Mouse (Mus musculus) cerebellum, adult (tissue): ENCODE measurements around the gene Clba1.

Experiments
- ATAC-seq: cut with Nextera tagmentation; 2 replicates; pipeline ENCODE4 v1.9.2; 2017; ENCODE audit warnings: mild to moderate bottlenecking, moderate library complexity, mixed read lengths; ENCODE audit not compliant: insufficient number of reproducible peaks, low FRiP score, low TSS enrichment

The Clba1 gene

GRCm38 (mm10) chr12:112808587-112809364, at the start of gene Clba1:
TSS of gene Clba1 (plus strand) at chr12:112808937.
- peak; percentile 88 for ATAC-seq

- no peak for ATAC-seq
Measured at GRCm38 (mm10) chr12:112759471-112759870, 49.3 kb upstream of the Clba1 start.

DNA sequence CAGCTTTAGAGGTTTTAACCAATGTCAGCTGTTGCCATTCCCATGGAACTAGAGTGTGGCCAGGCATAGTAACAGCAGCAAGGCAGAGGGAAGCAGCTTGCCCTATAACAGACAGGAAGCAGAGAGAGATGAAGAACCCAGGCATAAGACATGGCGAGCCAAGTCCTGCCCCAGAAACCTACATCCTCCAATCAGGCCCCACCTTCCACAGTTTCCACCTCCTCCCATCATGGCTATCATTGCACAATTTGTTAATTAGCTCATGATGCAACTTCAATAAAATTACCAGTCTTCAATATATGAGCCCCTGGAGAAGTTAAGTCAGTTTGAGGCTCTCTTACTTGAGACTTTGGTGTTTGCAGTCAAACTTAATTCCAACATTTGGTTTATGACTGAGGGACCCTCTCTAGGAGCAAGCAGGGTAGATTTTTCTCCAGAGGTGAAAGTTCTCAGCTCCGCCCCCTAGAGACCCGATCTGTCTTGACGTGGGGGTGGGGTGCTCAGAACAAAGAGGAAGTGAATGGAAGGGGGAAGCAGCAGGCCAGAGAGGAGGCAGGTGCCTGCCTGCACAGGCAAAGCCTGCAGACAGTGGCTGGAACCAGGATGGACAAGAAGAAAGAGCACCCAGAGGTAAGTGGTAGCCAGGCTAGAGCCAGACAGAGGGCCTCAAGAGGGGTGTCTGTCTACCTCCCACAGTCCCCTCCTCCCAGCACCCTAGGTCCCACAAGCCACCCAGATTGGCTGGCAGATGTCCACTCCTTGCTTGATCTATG, 48.4 kb upstream of the Clba1 start, which contains the start of gene Pld4:
TSS of gene Pld4 (plus strand) at position 502 of the 773 bp plus-strand sequence.
- ATAC-seq: no peak

DNA sequence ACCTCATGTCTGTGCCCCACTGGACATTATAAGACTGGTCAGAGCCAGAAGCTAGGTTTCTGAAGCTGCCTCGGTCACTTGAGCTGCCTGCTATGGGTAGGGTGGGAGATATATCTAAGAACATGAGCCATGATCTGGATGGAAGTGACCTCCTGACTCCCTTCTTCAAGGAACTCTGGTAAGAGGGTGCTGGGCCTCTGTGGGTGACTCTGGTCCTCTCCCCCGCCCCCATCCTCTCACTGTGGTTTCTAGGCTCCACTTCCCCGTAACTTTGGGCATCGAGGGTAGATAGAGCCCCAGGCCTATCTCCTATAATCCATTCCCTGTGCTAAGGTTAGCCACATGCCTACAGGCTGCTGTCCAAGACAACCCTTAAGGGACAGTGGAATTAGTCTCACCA, 47.3 kb upstream of the Clba1 start:
- no peak for ATAC-seq

DNA sequence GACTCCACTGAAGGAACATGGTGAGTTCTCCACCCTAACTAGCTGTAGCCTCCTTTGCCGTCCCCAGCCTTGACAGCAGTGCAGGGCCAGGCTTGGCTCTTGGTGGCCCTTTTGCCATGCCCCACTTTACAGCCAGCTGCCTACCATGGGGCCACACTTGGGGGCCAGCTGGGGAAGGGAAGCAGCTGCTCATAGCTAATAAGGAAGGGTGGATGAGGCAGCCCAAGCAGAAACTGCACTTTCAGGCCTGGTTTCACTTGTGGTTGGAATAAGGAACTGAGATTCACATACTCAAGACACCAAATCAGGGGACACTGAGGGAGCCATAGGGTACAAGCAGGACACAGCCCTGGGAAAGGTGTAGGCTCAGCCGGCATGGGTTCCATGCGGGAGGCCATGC, 46.7 kb upstream of the Clba1 start:
- no peak for ATAC-seq

DNA sequence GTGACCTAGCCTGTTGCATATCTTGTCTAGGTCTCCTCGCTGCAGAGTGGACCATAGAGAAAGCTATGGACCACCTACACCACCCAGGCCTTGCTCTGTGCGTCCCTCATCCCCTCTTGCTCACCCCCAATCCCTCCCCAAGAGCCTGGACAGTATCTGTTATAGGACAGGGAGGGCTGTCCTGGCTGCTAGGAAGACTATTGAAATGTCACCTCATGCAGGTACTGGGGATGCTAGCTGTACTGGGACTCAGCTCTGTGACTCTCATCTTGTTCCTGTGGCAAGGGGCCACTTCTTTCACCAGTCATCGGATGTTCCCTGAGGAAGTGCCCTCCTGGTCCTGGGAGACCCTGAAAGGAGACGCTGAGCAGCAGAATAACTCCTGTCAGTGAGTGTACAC, 45.6 kb upstream of the Clba1 start:
- no peak for ATAC-seq

- no peak for ATAC-seq
Measured at GRCm38 (mm10) chr12:112764141-112764540, 44.6 kb upstream of the Clba1 start.

DNA sequence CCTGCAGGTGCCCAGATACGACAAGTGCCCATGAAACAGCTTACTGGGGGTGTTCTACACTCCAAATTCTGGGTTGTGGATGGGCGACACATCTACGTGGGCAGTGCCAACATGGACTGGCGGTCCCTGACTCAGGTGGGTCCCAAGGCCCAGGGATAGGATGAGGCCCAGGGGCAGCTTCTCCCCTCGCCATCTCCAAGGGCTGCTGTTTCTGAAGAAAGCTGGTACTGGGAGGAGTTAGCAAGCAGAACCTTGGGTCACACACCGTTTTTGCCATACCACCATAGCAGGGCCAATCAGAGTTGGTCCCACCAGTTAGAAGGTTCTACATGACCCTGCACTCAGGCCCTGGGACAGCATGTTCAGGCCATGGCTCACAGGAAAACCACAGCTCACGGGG, 43.7 kb upstream of the Clba1 start:
- ATAC-seq: no peak

GRCm38 (mm10) chr12:112766586-112766985, 42.2 kb upstream of the Clba1 start:
- no peak for ATAC-seq

- no peak for ATAC-seq
Measured at GRCm38 (mm10) chr12:112767036-112767890, 41.5 kb upstream of the Clba1 start.

DNA sequence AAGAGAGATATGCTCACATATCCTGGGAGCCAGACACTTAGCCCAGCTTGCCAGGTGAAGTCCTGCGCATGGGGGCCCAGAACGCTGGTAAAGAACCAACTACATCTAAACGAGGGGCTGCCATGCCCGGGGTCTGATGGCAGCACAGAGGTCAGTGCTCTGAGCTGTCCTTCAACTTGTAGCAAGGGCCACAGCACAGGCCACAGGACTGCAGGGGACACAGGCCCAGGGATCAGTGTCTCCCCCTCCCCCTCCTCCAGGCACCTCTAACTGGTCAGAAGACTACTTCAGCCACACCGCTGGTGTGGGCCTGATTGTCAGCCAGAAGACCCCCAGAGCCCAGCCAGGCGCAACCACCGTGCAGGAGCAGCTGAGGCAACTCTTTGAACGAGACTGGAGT, 40.6 kb upstream of the Clba1 start:
- ATAC-seq: no peak

DNA sequence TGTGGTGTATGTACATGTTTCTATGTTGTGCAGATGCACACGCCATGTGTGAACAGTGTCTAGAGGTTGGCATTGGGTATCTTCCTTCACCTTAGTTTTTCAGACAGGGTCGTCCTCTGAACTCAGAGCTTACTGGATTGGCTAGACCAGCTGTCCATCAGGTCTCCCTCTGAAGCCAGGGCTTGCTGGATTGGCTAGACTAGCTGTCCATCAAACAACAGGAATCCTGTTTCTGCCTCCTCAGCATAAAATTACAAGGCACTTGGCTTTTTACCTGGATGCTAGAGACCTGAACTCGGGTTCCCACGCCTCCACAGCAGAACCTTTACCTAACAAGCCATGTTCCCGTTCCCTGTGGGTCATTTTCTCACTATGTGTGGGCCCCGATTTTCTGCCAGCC, 39.7 kb upstream of the Clba1 start:
- no peak for ATAC-seq

- ATAC-seq: no peak
Measured at GRCm38 (mm10) chr12:112769751-112770150, 39.0 kb upstream of the Clba1 start.

GRCm38 (mm10) chr12:112770396-112770795, 38.3 kb upstream of the Clba1 start:
- ATAC-seq: no peak

- ATAC-seq: no peak
Measured at GRCm38 (mm10) chr12:112772306-112772705, 36.4 kb upstream of the Clba1 start.

DNA sequence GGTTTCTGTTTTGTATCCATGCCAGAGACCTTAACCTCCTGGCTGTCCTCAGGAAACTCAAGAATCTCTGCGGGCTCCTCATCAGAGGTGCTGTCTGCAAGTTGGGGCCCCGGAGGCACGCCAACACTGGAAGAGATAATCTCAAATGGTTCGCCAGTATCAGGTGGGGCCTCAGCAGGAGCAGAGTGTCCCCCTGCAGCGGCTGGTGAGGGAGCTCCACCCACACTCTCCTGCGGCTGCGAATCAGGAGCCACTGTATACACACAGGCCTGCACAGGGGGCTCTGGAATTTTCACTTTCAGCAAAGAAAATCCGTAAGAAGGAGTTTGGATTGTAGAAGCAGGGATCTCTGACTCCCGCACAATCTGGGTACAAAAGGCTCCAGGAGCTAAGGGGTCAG, 35.4 kb upstream of the Clba1 start:
- ATAC-seq: no peak

DNA sequence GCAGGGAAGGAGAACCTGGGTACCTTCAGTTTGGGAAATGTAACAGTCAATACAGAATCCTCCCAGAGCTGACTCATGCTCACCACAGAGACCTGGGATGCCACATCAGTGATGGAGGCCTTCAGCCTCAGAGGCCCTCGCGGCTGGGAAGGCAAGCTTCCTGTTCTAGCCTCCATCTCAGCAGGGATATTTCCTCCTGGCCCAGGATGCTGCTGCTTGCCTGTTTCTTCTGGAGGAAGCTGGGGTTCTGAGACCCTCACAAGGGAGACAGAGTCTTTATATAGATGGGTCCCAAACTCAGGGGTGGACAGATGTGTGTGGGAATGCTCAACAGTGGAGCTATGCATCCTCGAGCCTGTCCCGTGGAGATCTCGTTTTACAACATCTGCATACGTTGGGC, 34.7 kb upstream of the Clba1 start:
- ATAC-seq: no peak

- ATAC-seq: no peak
Measured at GRCm38 (mm10) chr12:112774481-112774880, 34.3 kb upstream of the Clba1 start.

DNA sequence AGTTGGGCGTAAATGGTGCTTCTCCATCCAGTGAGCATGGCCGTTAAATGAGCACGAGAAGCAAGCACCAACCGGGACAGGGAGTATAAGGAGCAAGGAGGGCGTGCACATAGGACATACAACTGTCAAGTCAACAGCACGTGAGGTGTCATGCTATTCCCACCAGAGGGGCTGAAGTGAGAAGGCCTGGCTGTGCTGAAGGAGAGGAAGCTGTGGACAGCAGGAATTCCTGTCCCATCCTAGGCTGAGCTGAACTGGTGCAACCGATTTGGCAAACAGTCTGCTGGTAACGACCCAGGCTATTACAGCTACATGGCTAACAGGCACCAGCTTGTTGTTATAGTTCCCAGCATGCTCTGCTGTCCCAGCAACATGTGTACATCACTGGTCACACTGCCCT, 17.7 kb upstream of the Clba1 start:
- ATAC-seq: no peak

GRCm38 (mm10) chr12:112793601-112794355, 15.0 kb upstream of the Clba1 start:
- ATAC-seq: no peak
